Mouse (Mus musculus) forebrain, embryonic 14.5 days (tissue): ENCODE results near the gene Mxd1. TPM values are rescaled to one million over a fixed set of nuclear protein-coding genes. Genes with fewer than 3 reads are reported as not detected.
A peak's percentile ranks its signal among the peaks of the same experiment; 100 is the strongest.

Experiments used
- ATAC-seq: fragments of 200-750 bp; cut with Nextera tagmentation; 2 replicates; pipeline ENCODE4 v1.8.0; 2017; ENCODE audit warnings: mild to moderate bottlenecking, moderate library complexity
- DNase-seq: peaks from one replicate; pipeline ENCODE4 v3.0.0-alpha.2; 2015; ENCODE audit warnings: low spot score
- H3K27ac ChIP-seq: fragments of 300-500 bp; sonication (generic); 2 replicates; pipeline ENCODE4 v1.5.1; 2014; ENCODE audit warnings: low read depth, mild to moderate bottlenecking, control low read depth, low read length, moderate library complexity
- H3K27me3 ChIP-seq: fragments of 300-500 bp; sonication (generic); replicated peaks from 2 replicates; pipeline ENCODE4 v1.6.1; 2014; ENCODE audit warnings: low read length, control low read depth, mixed read lengths; ENCODE audit not compliant: control insufficient read depth, insufficient read depth
- H3K36me3 ChIP-seq: fragments of 300-500 bp; sonication (generic); 2 replicates; pipeline ENCODE4 v1.6.1; 2014; ENCODE audit warnings: low read length, control low read depth; ENCODE audit not compliant: control insufficient read depth, insufficient read depth
- H3K4me1 ChIP-seq: fragments of 300-500 bp; sonication (generic); 2 replicates; pipeline ENCODE4 v1.6.1; 2014; ENCODE audit warnings: antibody characterized with exemption, low read length, control low read depth; ENCODE audit not compliant: control insufficient read depth, insufficient read depth
- H3K4me2 ChIP-seq: fragments of 300-500 bp; sonication (generic); 2 replicates; pipeline ENCODE4 v1.6.1; 2014; ENCODE audit warnings: mild to moderate bottlenecking, control low read depth, low read length
- H3K4me3 ChIP-seq: fragments of 300-500 bp; sonication (generic); 2 replicates; pipeline ENCODE4 v1.5.1; 2014; ENCODE audit warnings: low read depth, low read length, control low read depth
- H3K9ac ChIP-seq: fragments of 300-500 bp; sonication (generic); 2 replicates; pipeline ENCODE4 v1.6.1; 2014; ENCODE audit warnings: mild to moderate bottlenecking, low read length, control low read depth, moderate library complexity
- H3K9me3 ChIP-seq: fragments of 300-500 bp; sonication (generic); replicated peaks from 2 replicates; pipeline ENCODE4 v1.6.1; 2016; ENCODE audit warnings: low read length, control low read depth, mixed read lengths; ENCODE audit not compliant: control insufficient read depth
- WGBS: fragments of 180-500 bp; shearing (Covaris S2); extraction: QIAGEN DNeasy Blood & Tissue Kit; methylation state at CpG from one replicate; pipeline ENCODE4 v1.1.7; 2014; 5-methylcytosine and 5-hydroxymethylcytosine counted together
- polyA plus RNA-seq: library from polyadenylated mRNA; unstranded; fragments of >200 nt; fragmentation: Nextera tagmentation; extraction: Ambion mirVana; gene quantifications from 2 replicates; pipeline ENCODE4 v1.2.1, GENCODE M21; 2014

The Mxd1 gene
- polyA plus RNA-seq: 15.3 and 16.4 TPM in 2 replicates

DNA sequence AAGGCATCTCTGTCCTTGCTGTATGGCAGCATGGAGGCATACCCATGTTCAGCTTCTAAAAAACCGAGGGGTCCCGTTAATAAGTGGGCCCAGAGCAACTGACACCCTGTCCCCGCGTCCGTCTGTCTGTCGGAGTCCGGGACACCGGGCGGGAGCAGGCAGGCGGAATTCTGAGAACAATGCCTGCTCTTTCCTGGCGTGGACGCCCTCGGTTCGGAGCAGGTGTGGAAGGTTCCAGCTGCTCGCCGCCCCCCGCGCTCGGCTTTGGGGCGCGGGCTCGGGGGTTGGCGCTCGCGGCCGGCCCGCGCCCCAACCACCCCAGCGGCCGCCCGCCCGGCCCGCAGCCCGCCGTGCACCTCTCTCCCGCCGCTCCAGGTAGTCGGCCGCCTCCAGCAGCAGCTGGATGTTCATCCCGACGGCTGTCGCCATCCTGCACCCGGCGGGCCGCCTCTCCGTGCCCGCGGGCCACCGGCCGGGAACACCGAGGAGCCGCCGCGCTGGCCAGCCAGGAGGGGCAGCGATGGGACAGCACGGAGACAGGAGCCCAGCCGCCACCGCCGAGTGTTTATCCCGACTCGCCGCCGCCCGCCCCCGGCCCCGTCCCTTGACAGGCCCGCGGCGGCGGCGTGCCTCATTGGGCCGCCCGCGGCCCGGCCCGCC lies at the start of gene Mxd1:
Gene Mxd1, minus strand, starts transcription at position 582 of the 660 bp plus-strand sequence.
- DNase-seq (peak; percentile 12), ATAC-seq (peak; percentile 96; the same call in 1 of the 2 replicates)
- H3K4me2 ChIP-seq: peak within 1 kb of the TSS; percentile 89
- peak within 1 kb of the TSS; percentile 60 for H3K27ac ChIP-seq
- 2% methylated on average over 60 of the region's 76 CpGs for WGBS
- no peaks in the 10 kb centered on the region for H3K9me3 ChIP-seq
- peaks cover 11% of the 10 kb centered on the region; the same call in 1 of the 2 replicates for H3K4me1 ChIP-seq
- H3K4me3 ChIP-seq: peak within 1 kb of the TSS; percentile 96
- H3K27me3 ChIP-seq: no peaks in the 10 kb centered on the region
- H3K36me3 ChIP-seq: peaks cover 27% of the 10 kb centered on the region
- peak within 1 kb of the TSS; percentile 87 for H3K9ac ChIP-seq

DNA sequence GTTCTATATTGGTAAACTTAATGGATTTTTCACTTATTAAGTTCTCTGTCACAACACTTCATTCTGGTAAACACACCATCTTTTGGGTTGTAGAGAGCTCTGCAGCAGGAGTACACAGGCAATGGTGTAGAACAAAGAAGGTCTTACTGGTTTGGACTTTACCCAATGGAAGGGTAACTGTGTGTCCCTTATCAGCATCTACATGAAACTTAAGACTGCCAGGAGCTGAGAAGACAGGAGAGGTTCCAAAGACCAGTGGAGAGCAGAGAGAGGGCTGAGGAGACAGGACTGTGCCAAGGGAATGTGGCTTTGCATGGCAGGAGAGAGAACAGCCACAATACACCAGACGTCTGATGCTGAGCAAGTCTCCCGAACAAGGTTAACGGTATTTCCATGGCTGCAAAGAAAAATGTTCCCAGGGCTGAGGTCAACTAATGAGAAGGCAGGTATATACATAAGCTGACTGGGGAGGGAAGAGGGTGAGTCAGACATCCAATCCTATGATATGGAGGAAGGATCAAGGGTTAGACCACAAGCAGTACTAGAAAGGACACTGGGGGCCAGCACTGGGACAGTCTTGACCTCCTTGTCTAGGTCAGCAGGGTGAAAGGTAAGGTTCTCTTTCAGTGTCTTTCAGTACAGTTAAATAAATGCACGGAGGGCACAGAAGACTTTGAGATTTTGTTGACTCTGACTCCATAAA lies 39.3 kb upstream of the Mxd1 start:
- no peak overlapping the region for H3K9ac ChIP-seq
- H3K27me3 ChIP-seq: no peaks in the 10 kb centered on the region
- H3K4me3 ChIP-seq: no peak overlapping the region
- H3K4me2 ChIP-seq: no peak overlapping the region
- DNase-seq (no peak), ATAC-seq (no peak)
- peaks cover 59% of the 10 kb centered on the region for H3K36me3 ChIP-seq
- 86% methylated on average over 4 of the region's 4 CpGs for WGBS
- H3K27ac ChIP-seq: no peak overlapping the region
- H3K4me1 ChIP-seq: no peaks in the 10 kb centered on the region
- H3K9me3 ChIP-seq: no peaks in the 10 kb centered on the region

- no peak for DNase-seq
- Histone ChIP-seq H3K27me3 (no peaks in the 10 kb centered on the region), H3K4me2 (no peak overlapping the region), H3K9ac (no peak overlapping the region), H3K36me3 (peaks cover 79% of the 10 kb centered on the region), H3K4me3 (no peak overlapping the region), H3K4me1 (no peaks in the 10 kb centered on the region), H3K9me3 (no peaks in the 10 kb centered on the region), H3K27ac (no peak overlapping the region)
- no peak for ATAC-seq
- WGBS: 95% methylated on average over 9 of the region's 9 CpGs
These were observed 33.6 kb upstream of the Mxd1 start for GRCm38 (mm10) chr6:86702577-86702976.

DNA sequence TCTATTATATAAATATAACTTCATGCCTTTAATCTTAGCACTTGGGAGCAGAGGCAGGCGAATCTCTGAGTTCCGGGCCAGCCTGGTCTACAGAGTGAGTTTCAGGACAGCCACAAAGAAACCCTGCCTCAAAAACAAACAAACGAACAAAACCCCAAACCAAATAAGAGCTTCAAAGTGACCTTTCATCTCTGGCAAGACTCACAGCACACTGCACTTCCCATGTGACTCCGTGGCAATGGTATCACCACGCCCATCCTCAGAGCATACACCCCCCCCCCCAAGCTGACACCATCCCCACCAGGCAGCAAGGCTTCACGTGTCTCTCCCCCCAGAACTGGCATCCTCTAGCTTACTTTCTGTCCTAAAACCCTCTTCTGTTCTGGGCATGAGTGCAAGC lies 28.9 kb upstream of the Mxd1 start:
- no peak for ATAC-seq

GRCm38 (mm10) chr6:86696213-86696612 lies 27.3 kb upstream of the Mxd1 start:
- Histone ChIP-seq H3K4me2 (no peak overlapping the region), H3K9me3 (no peaks in the 10 kb centered on the region), H3K27me3 (no peaks in the 10 kb centered on the region), H3K4me3 (no peak overlapping the region), H3K4me1 (no peaks in the 10 kb centered on the region), H3K36me3 (peaks cover 77% of the 10 kb centered on the region), H3K9ac (no peak overlapping the region), H3K27ac (no peak overlapping the region)
- no peak for ATAC-seq
- WGBS: 88% methylated on average over 10 of the region's 10 CpGs
- no peak for DNase-seq

More for the DNA sequence above, 28.9 kb upstream of the Mxd1 start:
- Histone ChIP-seq H3K9me3 (no peaks in the 10 kb centered on the region), H3K4me1 (no peaks in the 10 kb centered on the region), H3K9ac (no peak overlapping the region), H3K4me3 (no peak overlapping the region), H3K4me2 (no peak overlapping the region), H3K27ac (no peak overlapping the region), H3K27me3 (no peaks in the 10 kb centered on the region), H3K36me3 (peaks cover 81% of the 10 kb centered on the region)
- WGBS: 92% methylated on average over 6 of the region's 6 CpGs
- no peak for DNase-seq

GRCm38 (mm10) chr6:86694465-86694864 lies 25.5 kb upstream of the Mxd1 start:
- Histone ChIP-seq H3K4me2 (no peak overlapping the region), H3K9me3 (no peaks in the 10 kb centered on the region), H3K36me3 (peaks cover 76% of the 10 kb centered on the region), H3K27me3 (no peaks in the 10 kb centered on the region), H3K4me1 (no peaks in the 10 kb centered on the region), H3K4me3 (no peak overlapping the region), H3K27ac (no peak overlapping the region), H3K9ac (no peak overlapping the region)
- DNase-seq: peak; percentile 54
- ATAC-seq: no peak

DNA sequence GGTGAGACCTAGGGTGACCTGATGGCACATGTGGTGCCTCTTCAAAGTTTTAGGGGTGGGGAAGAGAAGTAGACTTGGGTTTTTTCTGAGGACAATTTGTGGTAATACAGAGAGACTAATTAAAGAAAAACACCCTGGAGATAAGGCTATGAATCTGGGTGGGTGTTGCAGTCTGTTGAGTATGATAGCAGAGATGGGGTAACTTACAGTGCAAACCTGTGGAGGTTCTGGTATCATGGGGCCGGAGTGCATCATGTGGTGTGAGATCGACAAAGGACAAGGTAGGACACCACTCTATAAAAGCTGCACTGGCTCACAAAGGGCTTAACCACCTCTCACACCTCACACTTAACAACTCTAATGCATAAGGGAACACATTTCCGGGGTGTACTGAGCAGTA lies 20.7 kb upstream of the Mxd1 start:
- H3K9me3 ChIP-seq: no peaks in the 10 kb centered on the region
- no peak overlapping the region for H3K4me3 ChIP-seq
- peaks cover 40% of the 10 kb centered on the region for H3K36me3 ChIP-seq
- ATAC-seq (no peak), DNase-seq (no peak)
- WGBS: 93% methylated on average over 3 of the region's 3 CpGs
- no peak overlapping the region for H3K9ac ChIP-seq
- H3K4me1 ChIP-seq: no peaks in the 10 kb centered on the region
- H3K4me2 ChIP-seq: no peak overlapping the region
- no peak overlapping the region for H3K27ac ChIP-seq
- no peaks in the 10 kb centered on the region for H3K27me3 ChIP-seq

- Histone ChIP-seq H3K36me3 (peaks cover 37% of the 10 kb centered on the region), H3K27ac (no peak overlapping the region), H3K9ac (no peak overlapping the region), H3K4me3 (no peak overlapping the region), H3K4me1 (peaks cover 4% of the 10 kb centered on the region), H3K4me2 (no peak overlapping the region), H3K9me3 (no peaks in the 10 kb centered on the region), H3K27me3 (no peaks in the 10 kb centered on the region)
- WGBS: 57% methylated on average over 1 of the region's 1 CpGs
- ATAC-seq (no peak), DNase-seq (no peak)
These were observed 18.0 kb upstream of the Mxd1 start for GRCm38 (mm10) chr6:86686971-86687370.

DNA sequence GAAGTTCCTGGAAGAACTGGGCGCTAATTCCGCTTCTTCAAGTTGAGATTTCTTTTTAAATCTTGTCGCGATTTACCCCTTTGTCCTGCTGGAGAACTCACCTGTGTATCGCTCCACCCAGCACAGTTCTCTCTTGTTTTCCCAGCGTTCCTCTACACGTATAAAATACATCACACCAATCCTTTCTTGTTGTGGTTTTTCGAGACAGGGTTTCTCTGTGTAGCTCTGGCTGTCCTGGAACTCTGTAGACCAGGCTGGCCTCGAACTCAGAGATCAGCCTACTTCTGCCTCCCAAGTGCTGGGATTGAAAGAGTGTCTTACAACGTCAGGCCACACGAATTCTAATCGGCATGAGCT lies 15.7 kb upstream of the Mxd1 start:
- ATAC-seq (no peak; the same call in 1 of the 2 replicates), DNase-seq (no peak)
- H3K9ac ChIP-seq: peak overlapping the region; percentile 78
- peaks cover 4% of the 10 kb centered on the region for H3K4me1 ChIP-seq
- H3K4me2 ChIP-seq: peak overlapping the region; percentile 84
- peaks cover 39% of the 10 kb centered on the region for H3K36me3 ChIP-seq
- H3K4me3 ChIP-seq: peak overlapping the region; percentile 69
- 36% methylated on average over 12 of the region's 12 CpGs for WGBS
- H3K27me3 ChIP-seq: no peaks in the 10 kb centered on the region
- no peaks in the 10 kb centered on the region for H3K9me3 ChIP-seq
- H3K27ac ChIP-seq: no peak overlapping the region; the same call in 1 of the 2 replicates
